Comparison of ENCODE assay signal across 8 mouse cellular contexts in the genomic region with DNA sequence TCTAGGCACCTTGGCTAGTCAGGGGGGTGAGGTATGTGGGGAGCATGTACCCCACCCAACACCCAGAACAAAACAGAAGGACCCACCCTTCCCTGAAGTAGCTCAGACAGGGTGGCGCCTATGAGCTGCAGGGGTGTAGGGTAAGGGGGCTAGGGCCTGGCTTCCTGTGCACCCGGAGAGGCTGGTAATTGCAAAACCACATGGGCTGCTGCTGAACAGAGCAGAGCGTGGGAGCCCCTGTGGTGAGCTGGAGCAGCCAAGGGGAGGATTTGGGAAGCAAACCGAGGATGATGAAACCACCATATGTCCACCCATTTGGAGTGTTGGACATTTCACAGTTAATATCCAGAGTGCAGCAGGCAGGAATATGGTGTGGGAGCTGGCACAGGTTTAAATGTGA. TPM values are rescaled to one million over a fixed set of nuclear protein-coding genes. Genes with fewer than 3 reads are reported as not detected.
DNase-seq lines count a peak whose midpoint lies in the region; ATAC-seq and TF ChIP-seq lines count a peak whose summit lies in the region.

No protein-coding gene starts in this region.

- peaks cover 8% of the 10 kb centered on the region; the same call in 1 of the 2 replicates for H3K36me3 ChIP-seq in lung, postnatal 0 days (ENCODE audit: insufficient read depth, low read length)
- peaks cover 40% of the 10 kb centered on the region for H3K36me3 ChIP-seq in heart, embryonic 10.5 days
- H3K36me3 ChIP-seq in liver, embryonic 11.5 days (ENCODE audit: control insufficient read depth, insufficient read depth, low read length) = peaks cover 20% of the 10 kb centered on the region
- peaks cover 27% of the 10 kb centered on the region for H3K36me3 ChIP-seq in intestine, postnatal 0 days (ENCODE audit: control insufficient read depth, insufficient read depth)
- H3K36me3 ChIP-seq in forebrain, embryonic 16.5 days (ENCODE audit: control insufficient read depth, insufficient read depth) = peaks cover 13% of the 10 kb centered on the region

- 0 out of 2 replicates have a peak, but pooled peaks have one; percentile 9 for TF ChIP-seq CTCF in lung, postnatal 0 days (IDR thresholded peaks at IDR 0.05)
- TF ChIP-seq CTCF in intestine, postnatal 0 days (IDR thresholded peaks at IDR 0.05; ENCODE audit: low read depth) = no peak

- H3K9ac ChIP-seq in lung, postnatal 0 days (replicated peaks; ENCODE audit: low read depth) = no peak overlapping the region
- H3K9ac ChIP-seq in liver, embryonic 11.5 days (ENCODE audit: low read depth, low read length) = 0 out of 2 replicates have a peak overlapping the region, but pooled peaks have one; percentile 10
- H3K9ac ChIP-seq in intestine, postnatal 0 days (ENCODE audit: low read depth, low read length) = no peak overlapping the region
- no peak overlapping the region for H3K9ac ChIP-seq in forebrain, embryonic 16.5 days (replicated peaks; ENCODE audit: low read depth, low read length)

- no peak for ATAC-seq in lung, postnatal 0 days
- ATAC-seq in liver, embryonic 11.5 days (replicated peaks; ENCODE audit: low FRiP score) = no peak
- no peak for ATAC-seq in intestine, postnatal 0 days
- no peak for ATAC-seq in forebrain, embryonic 16.5 days

- WGBS in lung, postnatal 0 days = 26% methylated on average over 4 of the region's 4 CpGs
- 33% methylated on average over 4 of the region's 4 CpGs for WGBS in heart, embryonic 10.5 days
- 22% methylated on average over 4 of the region's 4 CpGs for WGBS in liver, embryonic 11.5 days
- 58% methylated on average over 4 of the region's 4 CpGs for WGBS in intestine, postnatal 0 days
- 43% methylated on average over 4 of the region's 4 CpGs for WGBS in forebrain, embryonic 16.5 days

- peak overlapping the region; percentile 69; the same call in 1 of the 2 replicates for H3K27ac ChIP-seq in lung, postnatal 0 days (ENCODE audit: low read length)
- peak overlapping the region; percentile 62; the same call in 1 of the 2 replicates for H3K27ac ChIP-seq in heart, embryonic 10.5 days
- H3K27ac ChIP-seq in liver, embryonic 11.5 days (ENCODE audit: low read depth, low read length) = peak overlapping the region; percentile 34; the same call in 1 of the 2 replicates
- no peak overlapping the region for H3K27ac ChIP-seq in intestine, postnatal 0 days (ENCODE audit: low read depth, low read length)
- no peak overlapping the region for H3K27ac ChIP-seq in forebrain, embryonic 16.5 days (ENCODE audit: low read length)

- peak; percentile 44; the same call in 1 of the 2 replicates for TF ChIP-seq EP300 in lung, postnatal 0 days (IDR thresholded peaks at IDR 0.05)

- DNase-seq in lung, postnatal 0 days (ENCODE audit: low spot score) = peak; percentile 62
- no peak for DNase-seq in lung, postnatal 25 days (ENCODE audit: low spot score)
- DNase-seq in cerebellum, adult 11 months = peak; percentile 88
- DNase-seq in heart, embryonic 10.5 days (ENCODE audit: low spot score) = no peak
- no peak for DNase-seq in liver, embryonic 11.5 days (ENCODE audit: low spot score)
- no peak for DNase-seq in urinary bladder, postnatal 10 days (ENCODE audit: low spot score)

- H3K4me3 ChIP-seq in lung, postnatal 0 days (ENCODE audit: low read depth, low read length) = no peak overlapping the region
- no peak overlapping the region for H3K4me3 ChIP-seq in heart, embryonic 10.5 days
- H3K4me3 ChIP-seq in liver, embryonic 11.5 days (ENCODE audit: low read depth, low read length) = no peak overlapping the region
- H3K4me3 ChIP-seq in intestine, postnatal 0 days (ENCODE audit: low read depth, low read length) = no peak overlapping the region
- no peak overlapping the region for H3K4me3 ChIP-seq in forebrain, embryonic 16.5 days (replicated peaks; ENCODE audit: low read length)

- H3K4me2 ChIP-seq in lung, postnatal 0 days (replicated peaks; ENCODE audit: low read depth, low read length) = no peak overlapping the region
- H3K4me2 ChIP-seq in liver, embryonic 11.5 days = no peak overlapping the region
- H3K4me2 ChIP-seq in intestine, postnatal 0 days (replicated peaks; ENCODE audit: low read depth) = no peak overlapping the region
- no peak overlapping the region for H3K4me2 ChIP-seq in forebrain, embryonic 16.5 days (ENCODE audit: low read length)

- no peaks in the 10 kb centered on the region for H3K9me3 ChIP-seq in lung, postnatal 0 days (ENCODE audit: low read length)
- H3K9me3 ChIP-seq in heart, embryonic 10.5 days = no peaks in the 10 kb centered on the region
- no peaks in the 10 kb centered on the region for H3K9me3 ChIP-seq in liver, embryonic 11.5 days (ENCODE audit: control insufficient read depth, low read length)
- H3K9me3 ChIP-seq in intestine, postnatal 0 days (ENCODE audit: control insufficient read depth) = no peaks in the 10 kb centered on the region
- no peaks in the 10 kb centered on the region for H3K9me3 ChIP-seq in forebrain, embryonic 16.5 days (ENCODE audit: control insufficient read depth, low read length)

- peaks cover 8% of the 10 kb centered on the region for H3K4me1 ChIP-seq in lung, postnatal 0 days (ENCODE audit: insufficient read depth, low read depth, low read length)
- peaks cover 56% of the 10 kb centered on the region for H3K4me1 ChIP-seq in heart, embryonic 10.5 days
- peaks cover 74% of the 10 kb centered on the region for H3K4me1 ChIP-seq in liver, embryonic 11.5 days (replicated peaks; ENCODE audit: control insufficient read depth, insufficient read depth, low read length)
- 0 out of 2 replicates have a peak, but pooled peaks cover 3% of the 10 kb centered on the region for H3K4me1 ChIP-seq in intestine, postnatal 0 days (replicated peaks; ENCODE audit: control insufficient read depth, insufficient read depth, low read length)
- H3K4me1 ChIP-seq in forebrain, embryonic 16.5 days (replicated peaks; ENCODE audit: control insufficient read depth, insufficient read depth, low read length) = peaks cover 8% of the 10 kb centered on the region

- H3K27me3 ChIP-seq in lung, postnatal 0 days (replicated peaks; ENCODE audit: insufficient read depth, low read length) = no peaks in the 10 kb centered on the region
- peaks cover 2% of the 10 kb centered on the region; the same call in 1 of the 2 replicates for H3K27me3 ChIP-seq in heart, embryonic 10.5 days (ENCODE audit: insufficient read depth, poor library complexity, severe bottlenecking)
- H3K27me3 ChIP-seq in liver, embryonic 11.5 days (replicated peaks; ENCODE audit: control insufficient read depth, insufficient read depth, low read length) = no peaks in the 10 kb centered on the region
- H3K27me3 ChIP-seq in intestine, postnatal 0 days (replicated peaks; ENCODE audit: control insufficient read depth, insufficient read depth, low read length) = no peaks in the 10 kb centered on the region
- H3K27me3 ChIP-seq in forebrain, embryonic 16.5 days (replicated peaks; ENCODE audit: control insufficient read depth, insufficient read depth, low read length) = no peaks in the 10 kb centered on the region

RNA-seq across cellular contexts. Expression of a gene that starts 3.7 kb away (rescaled TPM):
- 2.8 and 3.2 TPM in 2 replicates for polyA plus RNA-seq in lung, postnatal 0 days (2015; fragmentation: Nextera tagmentation; extraction: Ambion mirVana)
- polyA plus RNA-seq in heart, embryonic 10.5 days (2016; fragmentation: Nextera tagmentation; extraction: Ambion mirVana) = 0.33 and 0.38 TPM in 2 replicates
- 0.26 and 1.2 TPM in 2 replicates for polyA plus RNA-seq in liver, embryonic 11.5 days (2014; fragmentation: Nextera tagmentation; extraction: Ambion mirVana)
- 1.8 and 2.3 TPM in 2 replicates for polyA plus RNA-seq in intestine, postnatal 0 days (2015; fragmentation: Nextera tagmentation; extraction: Ambion mirVana)
- polyA plus RNA-seq in forebrain, embryonic 16.5 days (2015; fragmentation: Nextera tagmentation; extraction: Ambion mirVana) = 0.52 and 1.1 TPM in 2 replicates

RNA-seq across cellular contexts. Expression of a gene that starts 26.0 kb away (rescaled TPM):
- 115 and 119 TPM in 2 replicates for polyA plus RNA-seq in lung, postnatal 0 days (2015; fragmentation: Nextera tagmentation; extraction: Ambion mirVana)
- polyA plus RNA-seq in heart, embryonic 10.5 days (2016; fragmentation: Nextera tagmentation; extraction: Ambion mirVana) = 89.6 and 101 TPM in 2 replicates
- polyA plus RNA-seq in liver, embryonic 11.5 days (2014; fragmentation: Nextera tagmentation; extraction: Ambion mirVana) = 96.5 and 105 TPM in 2 replicates
- polyA plus RNA-seq in intestine, postnatal 0 days (2015; fragmentation: Nextera tagmentation; extraction: Ambion mirVana) = 177 and 201 TPM in 2 replicates
- polyA plus RNA-seq in forebrain, embryonic 16.5 days (2015; fragmentation: Nextera tagmentation; extraction: Ambion mirVana) = 105 and 106 TPM in 2 replicates

RNA-seq across cellular contexts. Expression of a gene that starts 32.3 kb away (rescaled TPM):
- polyA plus RNA-seq in lung, postnatal 0 days (2015; fragmentation: Nextera tagmentation; extraction: Ambion mirVana) = 42.1 and 42.7 TPM in 2 replicates
- polyA plus RNA-seq in heart, embryonic 10.5 days (2016; fragmentation: Nextera tagmentation; extraction: Ambion mirVana) = 67.2 and 80.8 TPM in 2 replicates
- polyA plus RNA-seq in liver, embryonic 11.5 days (2014; fragmentation: Nextera tagmentation; extraction: Ambion mirVana) = 53.8 and 59.7 TPM in 2 replicates
- polyA plus RNA-seq in intestine, postnatal 0 days (2015; fragmentation: Nextera tagmentation; extraction: Ambion mirVana) = 17.1 and 19.6 TPM in 2 replicates
- 96.1 and 96.5 TPM in 2 replicates for polyA plus RNA-seq in forebrain, embryonic 16.5 days (2015; fragmentation: Nextera tagmentation; extraction: Ambion mirVana)

RNA-seq across cellular contexts. Expression of a gene that starts 38.4 kb away (rescaled TPM):
- polyA plus RNA-seq in lung, postnatal 0 days (2015; fragmentation: Nextera tagmentation; extraction: Ambion mirVana) = 22.5 and 25.0 TPM in 2 replicates
- polyA plus RNA-seq in heart, embryonic 10.5 days (2016; fragmentation: Nextera tagmentation; extraction: Ambion mirVana) = 12.5 and 15.0 TPM in 2 replicates
- 12.9 and 14.2 TPM in 2 replicates for polyA plus RNA-seq in liver, embryonic 11.5 days (2014; fragmentation: Nextera tagmentation; extraction: Ambion mirVana)
- polyA plus RNA-seq in intestine, postnatal 0 days (2015; fragmentation: Nextera tagmentation; extraction: Ambion mirVana) = 4.1 and 4.3 TPM in 2 replicates
- 12.3 and 21.2 TPM in 2 replicates for polyA plus RNA-seq in forebrain, embryonic 16.5 days (2015; fragmentation: Nextera tagmentation; extraction: Ambion mirVana)

Comparison
In these comparisons a context has a peak if more than half of its experiments do, and no peak if none do; other contexts are left out.
1. DNase-seq: peak in lung, postnatal 0 days (single experiment) and cerebellum, adult 11 months (single experiment); none in lung, postnatal 25 days (single experiment), heart, embryonic 10.5 days (single experiment), liver, embryonic 11.5 days (single experiment) and urinary bladder, postnatal 10 days (single experiment).
2. H3K27ac ChIP-seq: peak in lung, postnatal 0 days (single experiment), heart, embryonic 10.5 days (single experiment) and liver, embryonic 11.5 days (single experiment); none in intestine, postnatal 0 days (single experiment) and forebrain, embryonic 16.5 days (single experiment).